Mouse (Mus musculus): ENCODE results near the gene C4bp. TPM values are rescaled to one million over a fixed set of nuclear protein-coding genes. Genes with fewer than 3 reads are reported as not detected.
A peak's percentile ranks its signal among the peaks of the same experiment; 100 is the strongest.

Gene C4bp
- polyA plus RNA-seq (2012; rRNA removed), result 0.06 and 0.15 TPM in 2 replicates

GRCm38 (mm10) chr1:130661454-130661853 is at the start of gene C4bp:
C4bp (minus strand) TSS chr1:130661632.
- Histone ChIP-seq H3K4me1 (ENCODE audit: control insufficient read depth, insufficient read depth, low read length) (no peaks in the 10 kb centered on the region), H3K4me3 (replicated peaks; ENCODE audit: extremely low read depth, low read depth, low read length) (no peak within 1 kb of the TSS)
- TF ChIP-seq CTCF (IDR thresholded peaks at IDR 0.05; ENCODE audit: insufficient read depth, low read length) (no peak), POLR2A (IDR thresholded peaks at IDR 0.05; ENCODE audit: borderline replicate concordance, extremely low read depth, low read depth, low read length) (no peak)
- no peak for DNase-seq
- WGBS, result 28% methylated on average over 3 of the region's 3 CpGs

GRCm38 (mm10) chr1:130710283-130711080 is 49.0 kb upstream of the C4bp start:
- H3K4me3 ChIP-seq (replicated peaks; ENCODE audit: extremely low read depth, low read depth, low read length), result no peak overlapping the region
- TF ChIP-seq POLR2A (IDR thresholded peaks at IDR 0.05; ENCODE audit: borderline replicate concordance, extremely low read depth, low read depth, low read length) (no peak), CTCF (IDR thresholded peaks at IDR 0.05; ENCODE audit: insufficient read depth, low read length) (no peak)
- DNase-seq, result no peak
- H3K4me1 ChIP-seq (ENCODE audit: control insufficient read depth, insufficient read depth, low read length), result no peaks in the 10 kb centered on the region; the same call in 1 of the 2 replicates
- WGBS, result 88% methylated on average over 22 of the region's 22 CpGs

- TF ChIP-seq CTCF (IDR thresholded peaks at IDR 0.05; ENCODE audit: insufficient read depth, low read length) (no peak), POLR2A (IDR thresholded peaks at IDR 0.05; ENCODE audit: borderline replicate concordance, extremely low read depth, low read depth, low read length) (no peak)
- DNase-seq, result peak; percentile 33
- Histone ChIP-seq H3K4me3 (replicated peaks; ENCODE audit: extremely low read depth, low read depth, low read length) (no peak overlapping the region), H3K4me1 (ENCODE audit: control insufficient read depth, insufficient read depth, low read length) (no peaks in the 10 kb centered on the region; the same call in 1 of the 2 replicates)
- WGBS, result 76% methylated on average over 2 of the region's 2 CpGs
Measured at GRCm38 (mm10) chr1:130703613-130704012, 42.2 kb upstream of the C4bp start.

GRCm38 (mm10) chr1:130701976-130702375 is 40.5 kb upstream of the C4bp start:
- no peak for DNase-seq
- Histone ChIP-seq H3K4me1 (ENCODE audit: control insufficient read depth, insufficient read depth, low read length) (no peaks in the 10 kb centered on the region; the same call in 1 of the 2 replicates), H3K4me3 (replicated peaks; ENCODE audit: extremely low read depth, low read depth, low read length) (no peak overlapping the region)
- TF ChIP-seq CTCF (IDR thresholded peaks at IDR 0.05; ENCODE audit: insufficient read depth, low read length) (no peak), POLR2A (IDR thresholded peaks at IDR 0.05; ENCODE audit: borderline replicate concordance, extremely low read depth, low read depth, low read length) (no peak)
- WGBS, result 96% methylated on average over 11 of the region's 11 CpGs

GRCm38 (mm10) chr1:130699937-130700633 is 38.7 kb upstream of the C4bp start:
- Histone ChIP-seq H3K4me1 (ENCODE audit: control insufficient read depth, insufficient read depth, low read length) (no peaks in the 10 kb centered on the region; the same call in 1 of the 2 replicates), H3K4me3 (replicated peaks; ENCODE audit: extremely low read depth, low read depth, low read length) (no peak overlapping the region)
- DNase-seq, result peak; percentile 79
- TF ChIP-seq POLR2A (IDR thresholded peaks at IDR 0.05; ENCODE audit: borderline replicate concordance, extremely low read depth, low read depth, low read length) (no peak), CTCF (IDR thresholded peaks at IDR 0.05; ENCODE audit: insufficient read depth, low read length) (no peak)
- WGBS, result 69% methylated on average over 10 of the region's 10 CpGs

- TF ChIP-seq CTCF (IDR thresholded peaks at IDR 0.05; ENCODE audit: insufficient read depth, low read length) (no peak), POLR2A (IDR thresholded peaks at IDR 0.05; ENCODE audit: borderline replicate concordance, extremely low read depth, low read depth, low read length) (no peak)
- H3K4me3 ChIP-seq (replicated peaks; ENCODE audit: extremely low read depth, low read depth, low read length), result no peak overlapping the region
- no peaks in the 10 kb centered on the region; the same call in 1 of the 2 replicates for H3K4me1 ChIP-seq (ENCODE audit: control insufficient read depth, insufficient read depth, low read length)
- WGBS, result 93% methylated on average over 5 of the region's 5 CpGs
- DNase-seq, result no peak
Measured at GRCm38 (mm10) chr1:130698601-130699000, 37.2 kb upstream of the C4bp start.

- Histone ChIP-seq H3K4me1 (ENCODE audit: control insufficient read depth, insufficient read depth, low read length) (no peaks in the 10 kb centered on the region), H3K4me3 (replicated peaks; ENCODE audit: extremely low read depth, low read depth, low read length) (no peak overlapping the region)
- 27% methylated on average over 1 of the region's 1 CpGs for WGBS
- TF ChIP-seq CTCF (IDR thresholded peaks at IDR 0.05; ENCODE audit: insufficient read depth, low read length) (no peak), POLR2A (IDR thresholded peaks at IDR 0.05; ENCODE audit: borderline replicate concordance, extremely low read depth, low read depth, low read length) (no peak)
- DNase-seq, result no peak
Measured at GRCm38 (mm10) chr1:130683905-130684304, 22.5 kb upstream of the C4bp start.

- 73% methylated on average over 6 of the region's 6 CpGs for WGBS
- TF ChIP-seq POLR2A (IDR thresholded peaks at IDR 0.05; ENCODE audit: borderline replicate concordance, extremely low read depth, low read depth, low read length), result no peak
- TF ChIP-seq CTCF (IDR thresholded peaks at IDR 0.05; ENCODE audit: insufficient read depth, low read length), result no peak
- no peak for DNase-seq
- Histone ChIP-seq H3K4me1 (ENCODE audit: control insufficient read depth, insufficient read depth, low read length) (no peaks in the 10 kb centered on the region), H3K4me3 (replicated peaks; ENCODE audit: extremely low read depth, low read depth, low read length) (no peak overlapping the region)
Measured at GRCm38 (mm10) chr1:130681656-130682413, 20.4 kb upstream of the C4bp start.

- no peak for TF ChIP-seq CTCF (IDR thresholded peaks at IDR 0.05; ENCODE audit: insufficient read depth, low read length)
- 69% methylated on average over 2 of the region's 2 CpGs for WGBS
- DNase-seq, result no peak
- no peak overlapping the region for H3K4me3 ChIP-seq (replicated peaks; ENCODE audit: extremely low read depth, low read depth, low read length)
- no peaks in the 10 kb centered on the region for H3K4me1 ChIP-seq (ENCODE audit: control insufficient read depth, insufficient read depth, low read length)
Measured at GRCm38 (mm10) chr1:130681075-130681474, 19.6 kb upstream of the C4bp start.
